Mouse (Mus musculus) C2C12 (cell line): ENCODE measurements around the gene Gm20388.

ENCODE experiments used
- CEBPB ChIP-seq: IDR thresholded peaks from one replicate; pipeline ENCODE4 v1.6.1; 2011; ENCODE audit warnings: low read depth, mild to moderate bottlenecking, control low read depth, moderate library complexity
- CTCF ChIP-seq: IDR thresholded peaks from one replicate; pipeline ENCODE4 v1.5.1; 2011; ENCODE audit not compliant: control insufficient read depth, insufficient read depth, insufficient read length
- MAX ChIP-seq: IDR thresholded peaks from one replicate; pipeline ENCODE4 v1.6.1; 2011; ENCODE audit warnings: mild to moderate bottlenecking, control low read depth
- MYOG ChIP-seq: IDR thresholded peaks from one replicate; pipeline ENCODE4 v1.6.1; 2011; ENCODE audit not compliant: control insufficient read depth, insufficient read length; ENCODE audit errors: extremely low read depth
- USF1 ChIP-seq: IDR thresholded peaks from one replicate; pipeline ENCODE4 v1.6.1; 2011; ENCODE audit warnings: low read depth, mild to moderate bottlenecking, control low read depth, moderate library complexity

DNA sequence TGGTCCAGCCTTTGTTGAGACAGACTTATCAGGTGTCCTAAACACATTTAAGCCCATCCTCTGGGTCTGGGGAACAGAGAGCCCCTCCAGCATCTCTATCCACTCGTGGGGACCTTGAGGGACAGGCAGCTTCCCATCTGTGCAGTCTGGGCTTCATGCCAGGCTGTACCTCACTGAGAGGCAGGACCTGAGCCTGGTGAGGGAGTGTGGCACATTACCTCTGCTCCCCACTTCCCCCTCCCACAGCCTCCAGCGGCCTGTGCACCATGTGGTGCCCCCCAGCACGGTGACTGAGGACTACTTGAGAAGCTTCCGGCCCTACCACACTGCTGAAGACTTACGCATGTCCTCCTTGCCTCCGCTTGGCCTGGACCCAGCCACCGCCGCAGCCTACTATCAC lies 656.0 kb downstream of the Gm20388 start:
- TF ChIP-seq CTCF (no peak), CEBPB (no peak), MAX (no peak), USF1 (no peak), MYOG (no peak)
